Mouse (Mus musculus): ENCODE measurements around the gene Rfx8. TPM values are rescaled to one million over a fixed set of nuclear protein-coding genes. Genes with fewer than 3 reads are reported as not detected.
A peak's percentile ranks its signal among the peaks of the same experiment; 100 is the strongest.

Rfx8 gene
- polyA plus RNA-seq, 1 experiment from 2014 or later, result 0.68 TPM

DNA sequence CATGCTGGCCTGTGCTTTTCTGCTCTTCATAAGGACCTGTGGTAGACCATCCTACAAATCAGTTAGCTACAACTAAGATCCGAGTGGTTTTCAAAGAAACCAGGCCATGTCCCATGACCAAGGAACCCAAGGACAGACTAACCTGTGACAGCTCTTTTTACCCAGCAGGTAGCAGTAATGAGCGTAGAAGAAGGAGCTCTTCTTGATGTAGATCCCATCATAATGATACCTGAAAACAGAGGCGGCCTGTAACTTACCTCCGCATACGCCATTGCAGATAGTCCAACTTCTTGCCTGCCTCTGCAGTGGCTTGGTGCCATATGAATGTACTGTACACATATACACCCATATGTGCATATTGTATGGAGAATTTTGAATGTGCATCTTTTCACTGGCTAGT, 10.8 kb downstream of the Rfx8 start:
- H3K4me1 ChIP-seq (ENCODE audit: control insufficient read depth, insufficient read depth, low read length), result peaks cover 8% of the 10 kb centered on the region
- no peak overlapping the region for H3K4me2 ChIP-seq (ENCODE audit: low read depth, low read length)
- 89% methylated on average over 5 of the region's 5 CpGs for WGBS
- no peak for ATAC-seq (replicated peaks; ENCODE audit: extremely low read depth, insufficient read depth, low FRiP score)
- no peaks in the 10 kb centered on the region for H3K27me3 ChIP-seq (ENCODE audit: control insufficient read depth, insufficient read depth, low read length)
- no peaks in the 10 kb centered on the region for H3K36me3 ChIP-seq (ENCODE audit: control insufficient read depth, insufficient read depth)
- no peak overlapping the region for H3K27ac ChIP-seq (ENCODE audit: low read length)
- no peak overlapping the region for H3K4me3 ChIP-seq (ENCODE audit: low read length)
- no peak overlapping the region for H3K9ac ChIP-seq (ENCODE audit: low read length)
- no peaks in the 10 kb centered on the region for H3K9me3 ChIP-seq (replicated peaks; ENCODE audit: control insufficient read depth, low read length)

DNA sequence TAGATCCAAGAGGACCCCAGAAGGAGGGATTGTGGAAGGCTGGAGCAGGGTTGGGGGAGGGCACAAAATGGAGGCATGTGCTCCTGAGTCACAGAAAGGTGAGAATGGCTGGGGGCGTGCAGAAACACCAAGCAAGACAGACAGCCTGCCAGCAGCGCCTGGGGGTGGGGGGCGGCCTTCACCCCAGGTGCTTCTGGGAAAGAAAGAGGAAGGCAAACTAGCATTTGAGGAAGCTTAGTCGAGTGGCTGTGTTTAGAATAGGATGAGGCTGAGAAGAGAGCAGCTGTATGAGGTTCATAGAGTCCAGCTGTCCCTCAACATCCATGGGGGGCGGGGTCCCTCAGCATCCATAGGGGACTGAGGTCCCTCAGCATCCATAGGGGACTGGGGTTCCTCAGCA, 12.0 kb downstream of the Rfx8 start:
- no peak overlapping the region for H3K9ac ChIP-seq (ENCODE audit: low read length)
- H3K4me1 ChIP-seq (ENCODE audit: control insufficient read depth, insufficient read depth, low read length), result peaks cover 2% of the 10 kb centered on the region; the same call in 1 of the 2 replicates
- ATAC-seq (replicated peaks; ENCODE audit: extremely low read depth, insufficient read depth, low FRiP score), result no peak
- H3K27me3 ChIP-seq (ENCODE audit: control insufficient read depth, insufficient read depth, low read length), result no peaks in the 10 kb centered on the region
- H3K36me3 ChIP-seq (ENCODE audit: control insufficient read depth, insufficient read depth), result no peaks in the 10 kb centered on the region
- H3K27ac ChIP-seq (ENCODE audit: low read length), result no peak overlapping the region
- 86% methylated on average over 5 of the region's 5 CpGs for WGBS
- no peak overlapping the region for H3K4me3 ChIP-seq (ENCODE audit: low read length)
- H3K9me3 ChIP-seq (replicated peaks; ENCODE audit: control insufficient read depth, low read length), result no peaks in the 10 kb centered on the region
- H3K4me2 ChIP-seq (ENCODE audit: low read depth, low read length), result no peak overlapping the region

DNA sequence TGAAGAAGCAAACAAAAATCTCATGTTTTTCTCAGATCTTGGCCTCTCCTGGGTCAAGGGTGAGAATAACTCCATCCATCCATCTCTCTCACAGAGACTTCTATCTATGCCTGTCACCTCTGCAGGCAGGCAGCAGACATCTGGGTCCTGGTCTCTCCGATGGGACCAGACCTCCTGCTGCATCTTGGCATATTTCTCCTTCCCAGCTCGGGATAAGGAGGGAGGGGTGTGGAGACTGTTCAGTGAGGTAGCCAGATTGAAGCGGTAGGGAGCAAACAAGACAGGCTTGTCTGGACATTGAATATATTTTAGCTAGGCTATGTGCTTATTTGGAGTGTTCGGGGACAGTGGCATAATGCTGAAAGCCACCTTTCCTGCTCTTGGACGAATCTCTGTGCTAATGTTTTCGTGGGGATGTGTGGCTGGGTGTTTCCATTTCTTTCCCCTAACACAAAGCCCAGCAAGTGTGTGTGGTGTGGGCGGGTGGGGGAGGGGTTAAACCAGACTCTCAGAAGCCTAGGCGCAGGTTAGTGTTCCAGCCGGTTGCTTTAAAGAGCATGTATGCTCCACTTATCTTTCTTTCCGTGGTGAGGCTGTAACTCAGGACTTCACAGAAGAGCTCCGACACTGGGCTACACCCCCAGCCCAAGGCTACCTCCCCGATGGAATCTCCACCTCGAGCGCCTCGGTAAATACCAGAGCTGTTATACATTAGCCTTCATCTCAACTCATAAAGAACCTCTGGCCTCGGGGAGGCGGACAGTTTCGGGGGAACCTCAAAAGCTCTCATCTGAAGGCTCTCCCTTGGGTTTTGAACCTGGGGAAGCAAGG, 18.4 kb downstream of the Rfx8 start:
- peak overlapping the region; percentile 15; the same call in 1 of the 2 replicates for H3K4me2 ChIP-seq (ENCODE audit: low read depth, low read length)
- no peak overlapping the region; the same call in 1 of the 2 replicates for H3K9ac ChIP-seq (ENCODE audit: low read length)
- no peak overlapping the region for H3K4me3 ChIP-seq (ENCODE audit: low read length)
- WGBS, result 26% methylated on average over 18 of the region's 18 CpGs
- peaks cover 24% of the 10 kb centered on the region for H3K4me1 ChIP-seq (ENCODE audit: control insufficient read depth, insufficient read depth, low read length)
- ATAC-seq (replicated peaks; ENCODE audit: extremely low read depth, insufficient read depth, low FRiP score), result 0 out of 2 replicates have a peak, but pooled peaks have one; percentile 21
- no peak overlapping the region for H3K27ac ChIP-seq (ENCODE audit: low read length)
- H3K36me3 ChIP-seq (ENCODE audit: control insufficient read depth, insufficient read depth), result no peaks in the 10 kb centered on the region
- no peaks in the 10 kb centered on the region for H3K9me3 ChIP-seq (replicated peaks; ENCODE audit: control insufficient read depth, low read length)
- H3K27me3 ChIP-seq (ENCODE audit: control insufficient read depth, insufficient read depth, low read length), result no peaks in the 10 kb centered on the region

DNA sequence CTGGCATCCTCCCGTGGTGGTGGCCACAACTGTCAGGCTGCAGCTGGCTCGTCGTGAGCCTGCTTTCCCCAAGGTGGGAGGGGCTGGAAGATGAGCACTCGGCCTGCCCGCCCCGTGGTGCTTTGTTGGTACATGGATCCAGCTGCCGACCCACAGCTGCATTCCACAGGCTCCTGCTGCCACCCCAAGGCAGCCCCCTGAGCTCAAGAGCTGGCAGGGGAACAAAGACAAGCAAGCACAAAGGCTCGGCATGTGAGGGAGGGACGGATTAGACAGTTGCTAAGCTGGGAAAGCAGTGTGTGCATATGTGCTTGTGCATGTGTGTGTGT, 19.6 kb downstream of the Rfx8 start:
- H3K9ac ChIP-seq (ENCODE audit: low read length), result no peak overlapping the region
- H3K27ac ChIP-seq (ENCODE audit: low read length), result no peak overlapping the region
- peak; percentile 56; the same call in 1 of the 2 replicates for ATAC-seq (replicated peaks; ENCODE audit: extremely low read depth, insufficient read depth, low FRiP score)
- no peaks in the 10 kb centered on the region for H3K27me3 ChIP-seq (ENCODE audit: control insufficient read depth, insufficient read depth, low read length)
- 8% methylated on average over 9 of the region's 9 CpGs for WGBS
- H3K4me1 ChIP-seq (ENCODE audit: control insufficient read depth, insufficient read depth, low read length), result peaks cover 24% of the 10 kb centered on the region
- H3K4me3 ChIP-seq (ENCODE audit: low read length), result no peak overlapping the region
- no peaks in the 10 kb centered on the region for H3K36me3 ChIP-seq (ENCODE audit: control insufficient read depth, insufficient read depth)
- no peak overlapping the region for H3K4me2 ChIP-seq (ENCODE audit: low read depth, low read length)
- H3K9me3 ChIP-seq (replicated peaks; ENCODE audit: control insufficient read depth, low read length), result no peaks in the 10 kb centered on the region

DNA sequence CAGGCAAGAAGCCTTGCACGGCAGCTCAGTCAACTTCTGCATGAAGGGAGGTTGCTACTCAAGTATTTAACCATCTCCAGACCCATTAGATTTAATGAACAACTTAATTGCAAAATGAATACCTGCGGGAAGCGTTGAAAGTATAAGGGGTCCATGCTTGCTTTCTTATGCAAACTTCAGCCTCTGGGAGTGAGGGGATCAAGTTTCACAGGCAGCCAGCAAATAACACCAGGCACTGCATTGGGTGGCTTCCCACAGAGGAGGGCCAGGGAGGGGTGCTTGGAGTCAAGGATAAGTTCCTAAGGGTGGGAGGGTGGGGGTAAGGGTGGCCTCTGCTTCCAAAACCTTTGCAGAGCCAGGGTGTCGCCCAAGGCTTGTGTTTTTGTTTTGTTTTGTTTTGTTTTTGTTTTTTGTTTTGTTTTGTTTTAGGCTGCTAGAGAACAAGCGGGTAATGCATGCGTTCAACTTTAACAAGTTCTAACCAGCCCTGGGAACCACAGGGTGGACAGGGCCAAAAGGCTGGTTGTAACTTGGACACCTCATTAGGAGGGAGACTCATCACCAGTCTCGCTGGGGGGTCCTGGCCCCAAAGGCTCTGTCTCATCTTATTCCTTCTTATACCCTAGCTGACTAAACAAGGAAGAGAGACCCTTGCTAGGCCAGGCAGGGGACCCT, 20.1 kb downstream of the Rfx8 start:
- H3K4me1 ChIP-seq (ENCODE audit: control insufficient read depth, insufficient read depth, low read length), result peaks cover 27% of the 10 kb centered on the region
- H3K36me3 ChIP-seq (ENCODE audit: control insufficient read depth, insufficient read depth), result no peaks in the 10 kb centered on the region
- no peak for ATAC-seq (replicated peaks; ENCODE audit: extremely low read depth, insufficient read depth, low FRiP score)
- WGBS, result 44% methylated on average over 7 of the region's 7 CpGs
- H3K9me3 ChIP-seq (replicated peaks; ENCODE audit: control insufficient read depth, low read length), result no peaks in the 10 kb centered on the region
- H3K27me3 ChIP-seq (ENCODE audit: control insufficient read depth, insufficient read depth, low read length), result no peaks in the 10 kb centered on the region
- H3K4me2 ChIP-seq (ENCODE audit: low read depth, low read length), result no peak overlapping the region
- H3K9ac ChIP-seq (ENCODE audit: low read length), result no peak overlapping the region
- no peak overlapping the region for H3K27ac ChIP-seq (ENCODE audit: low read length)
- H3K4me3 ChIP-seq (ENCODE audit: low read length), result no peak overlapping the region

DNA sequence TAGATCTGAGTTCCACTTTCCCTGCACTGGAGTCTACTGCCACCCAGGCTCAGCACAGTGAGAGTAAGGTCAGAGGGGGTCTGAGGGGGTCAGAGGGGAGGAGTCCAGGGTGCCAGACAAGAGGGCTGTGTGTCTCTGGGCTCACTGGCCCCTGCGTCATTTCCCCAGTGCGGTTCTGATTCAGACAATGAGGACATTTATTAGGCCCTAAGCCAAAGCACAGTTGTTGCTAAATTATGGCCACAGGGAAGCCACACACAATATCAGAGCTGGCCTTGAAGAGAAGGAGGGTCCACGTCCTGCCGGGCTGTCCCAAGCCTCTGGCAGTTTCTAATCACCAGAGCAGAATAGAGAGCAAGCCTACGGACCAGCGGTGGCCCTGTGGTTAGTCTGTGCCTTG, 22.3 kb downstream of the Rfx8 start:
- H3K9me3 ChIP-seq (replicated peaks; ENCODE audit: control insufficient read depth, low read length), result no peaks in the 10 kb centered on the region
- no peak overlapping the region for H3K9ac ChIP-seq (ENCODE audit: low read length)
- H3K4me1 ChIP-seq (ENCODE audit: control insufficient read depth, insufficient read depth, low read length), result peaks cover 41% of the 10 kb centered on the region
- H3K36me3 ChIP-seq (ENCODE audit: control insufficient read depth, insufficient read depth), result no peaks in the 10 kb centered on the region
- H3K4me2 ChIP-seq (ENCODE audit: low read depth, low read length), result no peak overlapping the region
- 0 out of 2 replicates have a peak overlapping the region, but pooled peaks have one; percentile 24 for H3K27ac ChIP-seq (ENCODE audit: low read length)
- 47% methylated on average over 6 of the region's 6 CpGs for WGBS
- no peak overlapping the region for H3K4me3 ChIP-seq (ENCODE audit: low read length)
- no peak for ATAC-seq (replicated peaks; ENCODE audit: extremely low read depth, insufficient read depth, low FRiP score)
- H3K27me3 ChIP-seq (ENCODE audit: control insufficient read depth, insufficient read depth, low read length), result no peaks in the 10 kb centered on the region

DNA sequence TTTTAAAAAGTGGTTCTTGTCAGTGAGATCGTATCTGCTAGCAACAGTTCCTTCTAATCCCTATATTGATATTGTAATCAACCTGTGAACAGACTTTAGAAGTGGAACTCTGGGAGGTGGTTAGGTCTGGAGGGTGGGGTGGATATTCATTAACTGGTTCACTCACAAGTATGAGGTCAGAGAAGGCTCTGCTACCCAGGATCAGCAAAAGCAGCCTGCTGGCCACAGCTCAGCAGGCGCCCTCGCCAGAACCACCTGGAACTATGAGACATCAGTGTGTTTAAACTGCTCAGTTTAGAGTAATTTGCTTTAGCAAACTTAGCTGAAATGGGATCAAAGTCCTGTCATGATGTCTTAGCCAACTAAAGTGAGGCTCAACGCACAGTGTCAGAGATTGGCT, 25.6 kb downstream of the Rfx8 start:
- no peaks in the 10 kb centered on the region for H3K36me3 ChIP-seq (ENCODE audit: control insufficient read depth, insufficient read depth)
- no peak overlapping the region for H3K9ac ChIP-seq (ENCODE audit: low read length)
- H3K9me3 ChIP-seq (replicated peaks; ENCODE audit: control insufficient read depth, low read length), result peaks cover 3% of the 10 kb centered on the region; the same call in 1 of the 2 replicates
- no peak overlapping the region for H3K4me2 ChIP-seq (ENCODE audit: low read depth, low read length)
- H3K27ac ChIP-seq (ENCODE audit: low read length), result peak overlapping the region; percentile 24; the same call in 1 of the 2 replicates
- H3K27me3 ChIP-seq (ENCODE audit: control insufficient read depth, insufficient read depth, low read length), result no peaks in the 10 kb centered on the region
- H3K4me1 ChIP-seq (ENCODE audit: control insufficient read depth, insufficient read depth, low read length), result peaks cover 20% of the 10 kb centered on the region
- no peak for ATAC-seq (replicated peaks; ENCODE audit: extremely low read depth, insufficient read depth, low FRiP score)
- 39% methylated on average over 4 of the region's 4 CpGs for WGBS
- H3K4me3 ChIP-seq (ENCODE audit: low read length), result no peak overlapping the region

DNA sequence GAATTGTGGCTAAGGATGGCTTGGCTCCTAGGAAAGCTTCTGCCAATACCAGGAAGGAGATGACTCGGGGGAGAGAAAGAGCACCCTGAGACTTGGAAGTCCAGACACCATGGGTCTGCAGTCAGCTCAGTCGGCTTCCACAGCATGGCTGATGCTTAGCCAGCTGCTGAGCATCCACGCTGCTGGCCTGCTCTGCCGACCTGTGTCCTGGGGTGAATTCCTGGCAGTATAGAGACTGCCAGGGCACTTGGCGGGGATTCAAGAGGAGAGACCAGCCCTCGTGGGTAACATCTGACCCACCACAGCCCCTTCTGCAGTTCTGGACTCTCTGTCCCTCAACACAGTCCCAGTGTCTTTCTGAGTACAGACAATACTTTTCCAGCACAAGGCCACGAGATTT, 26.0 kb downstream of the Rfx8 start:
- Histone ChIP-seq H3K4me2 (ENCODE audit: low read depth, low read length) (no peak overlapping the region), H3K4me3 (ENCODE audit: low read length) (no peak overlapping the region), H3K4me1 (ENCODE audit: control insufficient read depth, insufficient read depth, low read length) (peaks cover 17% of the 10 kb centered on the region), H3K27me3 (ENCODE audit: control insufficient read depth, insufficient read depth, low read length) (no peaks in the 10 kb centered on the region), H3K27ac (ENCODE audit: low read length) (no peak overlapping the region), H3K9me3 (replicated peaks; ENCODE audit: control insufficient read depth, low read length) (peaks cover 3% of the 10 kb centered on the region; the same call in 1 of the 2 replicates), H3K9ac (ENCODE audit: low read length) (no peak overlapping the region), H3K36me3 (ENCODE audit: control insufficient read depth, insufficient read depth) (no peaks in the 10 kb centered on the region)
- WGBS, result 36% methylated on average over 7 of the region's 7 CpGs
- ATAC-seq (replicated peaks; ENCODE audit: extremely low read depth, insufficient read depth, low FRiP score), result no peak

DNA sequence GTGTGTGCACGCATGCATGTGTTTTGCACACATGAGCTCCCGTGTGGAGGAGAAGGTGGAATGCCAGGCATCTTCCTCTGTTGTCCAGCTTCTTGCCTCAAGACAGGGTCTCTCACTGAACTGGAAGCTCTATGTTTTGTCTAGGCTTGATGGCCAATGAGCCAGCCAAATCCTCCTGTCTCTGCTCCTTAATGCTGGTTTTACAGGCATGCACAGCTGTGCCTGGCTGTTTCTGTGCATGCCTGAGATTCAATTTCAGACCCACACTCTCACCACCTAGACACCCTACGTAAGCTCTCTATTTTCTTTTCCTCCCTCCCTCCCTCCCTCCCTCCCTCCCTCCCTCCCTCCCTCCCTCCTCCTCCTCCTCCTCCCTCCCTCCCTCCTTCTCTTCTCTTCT, 28.8 kb downstream of the Rfx8 start:
- H3K27ac ChIP-seq (ENCODE audit: low read length), result no peak overlapping the region
- H3K4me1 ChIP-seq (ENCODE audit: control insufficient read depth, insufficient read depth, low read length), result peaks cover 25% of the 10 kb centered on the region
- H3K36me3 ChIP-seq (ENCODE audit: control insufficient read depth, insufficient read depth), result no peaks in the 10 kb centered on the region
- peaks cover 3% of the 10 kb centered on the region; the same call in 1 of the 2 replicates for H3K9me3 ChIP-seq (replicated peaks; ENCODE audit: control insufficient read depth, low read length)
- H3K27me3 ChIP-seq (ENCODE audit: control insufficient read depth, insufficient read depth, low read length), result no peaks in the 10 kb centered on the region
- 82% methylated on average over 3 of the region's 3 CpGs for WGBS
- ATAC-seq (replicated peaks; ENCODE audit: extremely low read depth, insufficient read depth, low FRiP score), result no peak
- no peak overlapping the region for H3K4me3 ChIP-seq (ENCODE audit: low read length)
- no peak overlapping the region for H3K9ac ChIP-seq (ENCODE audit: low read length)
- H3K4me2 ChIP-seq (ENCODE audit: low read depth, low read length), result no peak overlapping the region

Data from heart, embryonic 16.5 days (tissue).